Mouse (Mus musculus) intestine, embryonic 15.5 days (tissue): ENCODE data around the gene Krr1. TPM values are rescaled to one million over a fixed set of nuclear protein-coding genes. Genes with fewer than 3 reads are reported as not detected.

Experiments used
- ATAC-seq: fragments of 200-750 bp; cut with Nextera tagmentation; 2 replicates; pipeline ENCODE4 v1.8.0; 2017; ENCODE audit warnings: moderate TSS enrichment, moderate library complexity
- H3K27ac ChIP-seq: fragments of 300-500 bp; sonication (generic); 2 replicates; pipeline ENCODE4 v1.5.1; 2015; ENCODE audit warnings: mild to moderate bottlenecking, inconsistent platforms
- H3K27me3 ChIP-seq: fragments of 300-500 bp; sonication (generic); replicated peaks from 2 replicates; pipeline ENCODE4 v1.6.1; 2015; ENCODE audit warnings: inconsistent platforms
- H3K36me3 ChIP-seq: fragments of 300-500 bp; sonication (generic); 2 replicates; pipeline ENCODE4 v1.6.1; 2015; ENCODE audit warnings: inconsistent platforms
- H3K4me1 ChIP-seq: fragments of 300-500 bp; sonication (generic); replicated peaks from 2 replicates; pipeline ENCODE4 v1.6.1; 2015; ENCODE audit warnings: inconsistent platforms
- H3K4me2 ChIP-seq: fragments of 300-500 bp; sonication (generic); replicated peaks from 2 replicates; pipeline ENCODE4 v1.6.1; 2015; ENCODE audit warnings: mild to moderate bottlenecking, inconsistent platforms
- H3K4me3 ChIP-seq: fragments of 300-500 bp; sonication (generic); replicated peaks from 2 replicates; pipeline ENCODE4 v1.5.1; 2015; ENCODE audit warnings: inconsistent platforms
- H3K9ac ChIP-seq: fragments of 300-500 bp; sonication (generic); 2 replicates; pipeline ENCODE4 v1.6.1; 2015; ENCODE audit warnings: inconsistent platforms
- H3K9me3 ChIP-seq: fragments of 300-500 bp; sonication (generic); 2 replicates; pipeline ENCODE4 v1.6.1; 2016; ENCODE audit warnings: inconsistent platforms
- WGBS: fragments of 180-500 bp; shearing (Covaris S2); methylation state at CpG from one replicate; pipeline ENCODE4 v1.1.7; 2015; 5-methylcytosine and 5-hydroxymethylcytosine counted together
- polyA plus RNA-seq: library from polyadenylated mRNA; unstranded; fragments of >200 nt; fragmentation: Nextera tagmentation; extraction: Ambion mirVana; gene quantifications from 2 replicates; pipeline ENCODE4 v1.2.1, GENCODE M21; 2015

The Krr1 gene
- polyA plus RNA-seq, 1 experiment from 2014 or later: 43.0 TPM

GRCm38 (mm10) chr10:111945563-111945962, 26.9 kb upstream of the Krr1 start:
- H3K4me2 ChIP-seq: no peak overlapping the region
- H3K4me1 ChIP-seq: no peaks in the 10 kb centered on the region
- no peaks in the 10 kb centered on the region for H3K9me3 ChIP-seq
- no peak overlapping the region for H3K4me3 ChIP-seq
- H3K9ac ChIP-seq: no peak overlapping the region
- no peaks in the 10 kb centered on the region for H3K27me3 ChIP-seq
- H3K27ac ChIP-seq: no peak overlapping the region
- 54% methylated on average over 3 of the region's 3 CpGs for WGBS
- ATAC-seq: no peak
- H3K36me3 ChIP-seq: no peaks in the 10 kb centered on the region

DNA sequence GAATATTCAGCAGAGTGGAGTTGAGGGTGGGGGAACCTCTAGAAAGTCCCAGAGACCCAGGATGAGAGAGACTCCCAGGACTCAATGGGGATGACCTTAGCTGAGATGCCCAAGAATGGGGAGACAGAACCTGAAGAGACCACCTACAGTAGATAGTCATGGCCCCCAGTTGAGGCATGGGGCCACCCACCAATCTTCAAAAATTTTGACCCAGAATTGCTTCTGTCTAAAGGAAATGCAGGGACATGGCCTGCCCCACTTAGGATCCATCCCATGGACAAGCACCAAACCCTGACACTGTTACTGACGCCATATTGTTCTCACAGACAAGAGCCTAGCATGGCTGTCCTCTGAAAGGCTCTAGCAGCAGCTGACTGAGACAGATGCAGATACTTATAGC, 24.4 kb upstream of the Krr1 start:
- ATAC-seq: no peak
- no peak overlapping the region for H3K4me3 ChIP-seq
- H3K27ac ChIP-seq: no peak overlapping the region
- no peaks in the 10 kb centered on the region for H3K4me1 ChIP-seq
- no peak overlapping the region for H3K4me2 ChIP-seq
- 97% methylated on average over 1 of the region's 1 CpGs for WGBS
- no peaks in the 10 kb centered on the region for H3K27me3 ChIP-seq
- no peaks in the 10 kb centered on the region for H3K9me3 ChIP-seq
- no peak overlapping the region for H3K9ac ChIP-seq
- no peaks in the 10 kb centered on the region for H3K36me3 ChIP-seq

DNA sequence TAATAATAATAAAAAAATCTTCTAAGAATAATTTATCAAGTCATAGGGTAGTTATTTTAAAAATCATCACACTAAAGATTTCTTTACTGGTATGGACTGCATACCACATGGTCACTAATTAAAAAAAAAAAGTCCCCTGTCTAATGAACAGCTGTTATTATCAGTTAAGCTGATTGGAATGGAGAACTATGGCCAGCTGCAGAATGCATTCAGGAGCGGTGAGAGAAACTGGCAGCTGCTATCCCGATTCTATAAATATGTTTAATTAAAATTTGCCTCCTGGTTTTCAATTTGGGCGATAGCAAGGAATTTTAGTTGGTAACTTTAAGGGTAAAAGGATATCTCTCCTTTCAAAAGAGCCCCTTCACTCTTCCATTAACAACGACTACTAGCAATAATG, 23.5 kb upstream of the Krr1 start:
- no peaks in the 10 kb centered on the region for H3K9me3 ChIP-seq
- no peak overlapping the region for H3K4me2 ChIP-seq
- H3K27me3 ChIP-seq: no peaks in the 10 kb centered on the region
- H3K9ac ChIP-seq: no peak overlapping the region
- H3K36me3 ChIP-seq: no peaks in the 10 kb centered on the region
- no peak overlapping the region for H3K27ac ChIP-seq
- H3K4me1 ChIP-seq: no peaks in the 10 kb centered on the region
- H3K4me3 ChIP-seq: no peak overlapping the region
- 59% methylated on average over 4 of the region's 4 CpGs for WGBS
- no peak for ATAC-seq

DNA sequence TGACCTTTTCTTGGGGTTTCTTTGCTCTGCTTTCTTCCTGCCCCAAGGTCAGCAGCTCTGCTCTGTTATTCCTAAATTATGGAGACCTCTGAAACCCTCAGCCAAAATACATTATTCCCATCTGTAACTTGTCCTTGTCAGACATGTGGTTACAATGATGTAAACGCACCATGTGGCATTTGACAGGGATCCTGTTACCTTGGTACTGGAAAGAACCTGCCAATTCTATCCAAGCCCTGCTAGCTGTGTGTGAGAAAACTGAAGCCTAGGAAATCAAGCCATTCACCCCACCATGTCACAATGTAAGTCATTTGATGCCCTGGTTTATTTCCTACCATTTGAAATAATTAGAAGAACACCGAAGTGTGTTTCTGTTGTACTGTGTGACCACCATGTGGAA, 16.6 kb upstream of the Krr1 start:
- Histone ChIP-seq H3K9ac (no peak overlapping the region), H3K27me3 (no peaks in the 10 kb centered on the region), H3K4me2 (no peak overlapping the region), H3K9me3 (no peaks in the 10 kb centered on the region), H3K4me3 (no peak overlapping the region), H3K27ac (no peak overlapping the region), H3K36me3 (no peaks in the 10 kb centered on the region), H3K4me1 (no peaks in the 10 kb centered on the region)
- ATAC-seq: no peak
- WGBS: 89% methylated on average over 2 of the region's 2 CpGs

- Histone ChIP-seq H3K4me1 (no peaks in the 10 kb centered on the region), H3K9me3 (no peaks in the 10 kb centered on the region), H3K27me3 (no peaks in the 10 kb centered on the region), H3K27ac (no peak overlapping the region), H3K4me3 (no peak overlapping the region), H3K9ac (no peak overlapping the region), H3K36me3 (no peaks in the 10 kb centered on the region), H3K4me2 (no peak overlapping the region)
- 59% methylated on average over 10 of the region's 10 CpGs for WGBS
- peak; percentile 80; the same call in 1 of the 2 replicates for ATAC-seq
Observed at GRCm38 (mm10) chr10:111957271-111958045, 15.0 kb upstream of the Krr1 start.

GRCm38 (mm10) chr10:111958046-111958421, 14.4 kb upstream of the Krr1 start:
- H3K4me3 ChIP-seq: no peak overlapping the region
- no peaks in the 10 kb centered on the region for H3K27me3 ChIP-seq
- no peak overlapping the region for H3K27ac ChIP-seq
- no peaks in the 10 kb centered on the region for H3K36me3 ChIP-seq
- peak; percentile 48; the same call in 1 of the 2 replicates for ATAC-seq
- WGBS: 41% methylated on average over 4 of the region's 4 CpGs
- no peaks in the 10 kb centered on the region for H3K4me1 ChIP-seq
- no peaks in the 10 kb centered on the region for H3K9me3 ChIP-seq
- no peak overlapping the region for H3K9ac ChIP-seq
- H3K4me2 ChIP-seq: no peak overlapping the region

DNA sequence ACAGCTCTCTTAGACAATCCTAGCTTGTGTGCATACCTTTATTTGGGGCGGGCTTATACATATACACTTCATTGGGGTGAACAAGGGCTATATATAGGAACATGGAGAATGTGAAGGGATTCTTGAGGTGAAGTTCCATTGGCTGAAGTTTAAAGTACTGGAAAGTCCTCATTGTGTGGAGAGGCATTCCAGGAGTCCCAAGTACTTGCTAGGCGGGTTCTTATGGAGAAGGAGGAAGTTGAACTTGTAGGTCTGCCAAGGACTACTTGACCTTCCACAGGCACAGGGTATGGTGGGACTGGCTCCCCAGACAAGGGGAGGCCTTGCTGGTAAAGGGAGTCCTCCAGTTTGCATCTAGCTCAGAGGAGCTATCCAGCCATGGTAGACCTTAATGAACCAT, 13.1 kb upstream of the Krr1 start:
- Histone ChIP-seq H3K4me2 (no peak overlapping the region), H3K27ac (no peak overlapping the region), H3K9ac (no peak overlapping the region), H3K36me3 (no peaks in the 10 kb centered on the region), H3K9me3 (no peaks in the 10 kb centered on the region), H3K4me1 (no peaks in the 10 kb centered on the region), H3K27me3 (no peaks in the 10 kb centered on the region), H3K4me3 (no peak overlapping the region)
- no peak for ATAC-seq
- 84% methylated on average over 2 of the region's 2 CpGs for WGBS

DNA sequence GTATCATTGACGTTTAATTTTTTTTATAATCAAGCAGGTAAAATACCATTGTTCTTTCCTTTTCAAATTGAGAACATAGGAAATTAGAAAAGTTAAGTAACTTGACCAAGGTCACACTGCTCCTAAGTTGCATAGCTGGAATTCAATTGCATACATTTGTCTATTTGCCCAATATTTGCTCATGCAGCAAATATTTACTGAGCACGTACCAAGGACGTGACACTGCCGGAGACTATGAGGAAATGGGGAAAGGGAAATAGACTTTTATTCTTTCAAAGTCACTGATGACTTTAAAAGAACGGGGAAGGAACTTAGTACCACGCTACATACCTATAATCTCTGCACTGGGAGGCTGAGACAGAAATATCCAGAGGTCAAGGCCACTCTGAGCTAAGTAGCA, 12.0 kb upstream of the Krr1 start:
- ATAC-seq: no peak
- WGBS: 51% methylated on average over 6 of the region's 6 CpGs
- no peak overlapping the region for H3K4me2 ChIP-seq

DNA sequence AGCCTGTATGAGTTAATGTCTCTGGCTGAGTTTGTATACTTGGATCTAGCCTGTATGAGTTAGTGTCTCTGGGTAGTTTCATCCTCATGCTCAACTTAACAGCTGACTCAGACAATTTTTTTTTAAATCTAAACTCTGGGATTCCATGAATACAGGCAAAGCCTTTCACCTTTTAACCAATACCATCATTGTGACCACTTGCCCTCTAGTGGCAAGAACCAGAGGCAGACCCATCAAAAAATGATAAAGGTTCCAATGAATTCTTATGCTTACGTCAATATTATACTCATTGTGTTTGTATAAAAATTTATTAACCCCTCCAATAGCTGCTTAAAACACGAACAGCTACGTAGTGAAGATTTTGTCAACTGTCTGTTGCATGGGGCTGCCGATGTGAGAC, 6.1 kb upstream of the Krr1 start:
- Histone ChIP-seq H3K27me3 (no peaks in the 10 kb centered on the region), H3K9me3 (no peaks in the 10 kb centered on the region), H3K36me3 (no peaks in the 10 kb centered on the region), H3K27ac (no peak overlapping the region), H3K4me1 (no peaks in the 10 kb centered on the region), H3K4me2 (no peak overlapping the region), H3K9ac (no peak overlapping the region), H3K4me3 (no peak overlapping the region)
- no peak for ATAC-seq
- 60% methylated on average over 4 of the region's 4 CpGs for WGBS

More for the DNA sequence above, 12.0 kb upstream of the Krr1 start:
- H3K36me3 ChIP-seq: no peaks in the 10 kb centered on the region
- no peaks in the 10 kb centered on the region for H3K27me3 ChIP-seq
- H3K4me3 ChIP-seq: no peak overlapping the region
- H3K9ac ChIP-seq: no peak overlapping the region
- H3K4me1 ChIP-seq: no peaks in the 10 kb centered on the region
- no peak overlapping the region for H3K27ac ChIP-seq
- no peaks in the 10 kb centered on the region for H3K9me3 ChIP-seq

- peaks cover under 1% of the 10 kb centered on the region; the same call in 1 of the 2 replicates for H3K36me3 ChIP-seq
- 0 out of 2 replicates have a peak overlapping the region, but pooled peaks have one; percentile 43 for H3K4me2 ChIP-seq
- no peaks in the 10 kb centered on the region for H3K9me3 ChIP-seq
- H3K27ac ChIP-seq: no peak overlapping the region
- ATAC-seq: peak; percentile 45; the same call in 1 of the 2 replicates
- no peak overlapping the region for H3K9ac ChIP-seq
- WGBS: 79% methylated on average over 3 of the region's 3 CpGs
- H3K4me3 ChIP-seq: no peak overlapping the region
- no peaks in the 10 kb centered on the region for H3K27me3 ChIP-seq
- peaks cover 5% of the 10 kb centered on the region for H3K4me1 ChIP-seq
Observed at GRCm38 (mm10) chr10:111971929-111972328, 535 bp upstream of the Krr1 start.

DNA sequence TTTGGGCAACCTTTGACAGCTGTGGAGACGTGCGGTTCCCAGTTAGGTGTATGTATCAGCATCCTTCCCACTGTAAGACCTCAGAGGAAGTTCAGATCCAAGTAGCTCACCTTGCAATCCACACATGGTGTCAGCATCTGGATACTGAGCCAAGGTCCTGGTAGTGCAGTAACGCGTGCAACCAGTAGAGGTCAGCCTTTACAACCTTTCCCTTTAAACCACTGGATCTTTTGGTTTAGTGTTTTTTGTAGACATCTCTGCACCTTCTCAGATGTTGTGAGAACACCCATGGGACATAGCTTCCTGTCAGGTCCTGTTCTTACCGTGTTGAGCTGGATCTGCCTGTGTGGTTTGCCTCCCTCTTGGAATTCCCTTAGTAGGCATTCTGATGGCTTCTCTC, 5.1 kb downstream of the Krr1 start:
- H3K4me3 ChIP-seq: no peak overlapping the region
- peaks cover 5% of the 10 kb centered on the region for H3K4me1 ChIP-seq
- no peak overlapping the region for H3K9ac ChIP-seq
- no peak for ATAC-seq
- H3K36me3 ChIP-seq: peaks cover 13% of the 10 kb centered on the region
- no peaks in the 10 kb centered on the region for H3K9me3 ChIP-seq
- H3K27ac ChIP-seq: no peak overlapping the region
- no peak overlapping the region for H3K4me2 ChIP-seq
- WGBS: 37% methylated on average over 5 of the region's 5 CpGs
- no peaks in the 10 kb centered on the region for H3K27me3 ChIP-seq

GRCm38 (mm10) chr10:111983070-111983469, 10.6 kb downstream of the Krr1 start:
- Histone ChIP-seq H3K27me3 (no peaks in the 10 kb centered on the region), H3K36me3 (peaks cover 23% of the 10 kb centered on the region), H3K9ac (no peak overlapping the region), H3K4me2 (no peak overlapping the region), H3K27ac (no peak overlapping the region), H3K4me1 (no peaks in the 10 kb centered on the region), H3K9me3 (no peaks in the 10 kb centered on the region), H3K4me3 (no peak overlapping the region)
- ATAC-seq: no peak
- 73% methylated on average over 5 of the region's 5 CpGs for WGBS

DNA sequence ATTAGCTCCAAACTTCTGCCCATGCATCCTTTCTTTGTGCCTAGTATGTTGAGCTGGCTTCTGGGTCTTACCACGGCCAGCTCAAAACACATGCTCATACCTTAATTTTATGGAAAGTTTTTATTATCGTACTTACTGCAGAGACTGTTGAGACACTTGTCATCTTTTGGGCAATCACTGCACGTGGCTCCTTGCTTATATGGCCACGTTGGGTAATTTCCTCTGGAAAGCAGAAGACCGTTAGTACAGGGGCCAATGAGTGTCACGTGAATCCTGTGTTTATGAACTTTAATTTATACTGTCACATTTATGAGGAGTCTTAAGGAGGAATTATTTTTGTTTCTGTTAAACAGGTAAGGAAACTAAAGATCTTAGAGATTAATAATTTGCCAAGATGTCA, 14.0 kb downstream of the Krr1 start:
- H3K4me2 ChIP-seq: no peak overlapping the region
- WGBS: 88% methylated on average over 6 of the region's 6 CpGs
- H3K36me3 ChIP-seq: peaks cover 14% of the 10 kb centered on the region; the same call in 1 of the 2 replicates
- no peak overlapping the region for H3K27ac ChIP-seq
- no peak for ATAC-seq
- no peaks in the 10 kb centered on the region for H3K4me1 ChIP-seq
- no peaks in the 10 kb centered on the region for H3K9me3 ChIP-seq
- H3K27me3 ChIP-seq: no peaks in the 10 kb centered on the region
- no peak overlapping the region for H3K4me3 ChIP-seq
- no peak overlapping the region for H3K9ac ChIP-seq
